Mouse (Mus musculus) intestine, postnatal 0 days (tissue): ENCODE data around the gene Mfsd12. TPM values are rescaled to one million over a fixed set of nuclear protein-coding genes. Genes with fewer than 3 reads are reported as not detected.

Experiments
- ATAC-seq: fragments of 200-750 bp; cut with Nextera tagmentation; 2 replicates; pipeline ENCODE4 v1.8.0; 2017; ENCODE audit warnings: mild to moderate bottlenecking, moderate TSS enrichment, moderate library complexity
- H3K27ac ChIP-seq: fragments of 300-500 bp; sonication (generic); 2 replicates; pipeline ENCODE4 v1.5.1; 2014; ENCODE audit warnings: mild to moderate bottlenecking, low read depth, low read length, moderate library complexity
- H3K27me3 ChIP-seq: fragments of 300-500 bp; sonication (generic); replicated peaks from 2 replicates; pipeline ENCODE4 v1.6.1; 2014; ENCODE audit warnings: low read length, mixed read lengths; ENCODE audit not compliant: control insufficient read depth, insufficient read depth
- H3K36me3 ChIP-seq: fragments of 300-500 bp; sonication (generic); 2 replicates; pipeline ENCODE4 v1.6.1; 2014; ENCODE audit warnings: mild to moderate bottlenecking, moderate library complexity; ENCODE audit not compliant: control insufficient read depth, insufficient read depth
- H3K4me1 ChIP-seq: fragments of 300-500 bp; sonication (generic); replicated peaks from 2 replicates; pipeline ENCODE4 v1.6.1; 2014; ENCODE audit warnings: antibody characterized with exemption, low read length, mixed read lengths; ENCODE audit not compliant: control insufficient read depth, insufficient read depth
- H3K4me2 ChIP-seq: fragments of 300-500 bp; sonication (generic); replicated peaks from 2 replicates; pipeline ENCODE4 v1.6.1; 2014; ENCODE audit warnings: low read depth, mild to moderate bottlenecking, moderate library complexity
- H3K4me3 ChIP-seq: fragments of 300-500 bp; sonication (generic); 2 replicates; pipeline ENCODE4 v1.5.1; 2014; ENCODE audit warnings: low read depth, low read length
- H3K9ac ChIP-seq: fragments of 300-500 bp; sonication (generic); 2 replicates; pipeline ENCODE4 v1.6.1; 2014; ENCODE audit warnings: mild to moderate bottlenecking, low read depth, low read length
- H3K9me3 ChIP-seq: fragments of 300-500 bp; sonication (generic); 2 replicates; pipeline ENCODE4 v1.6.1; 2016; ENCODE audit warnings: mixed run types; ENCODE audit not compliant: control insufficient read depth
- CTCF ChIP-seq: sonication (generic); IDR thresholded peaks from 2 replicates; pipeline ENCODE4 v1.5.1; 2016; ENCODE audit warnings: low read depth, mild to moderate bottlenecking, control low read depth, antibody characterized with exemption, moderate library complexity
- WGBS: fragments of 180-500 bp; shearing (Covaris S2); extraction: QIAGEN DNeasy Blood & Tissue Kit; methylation state at CpG from one replicate; pipeline ENCODE4 v1.1.7; 2014; 5-methylcytosine and 5-hydroxymethylcytosine counted together
- polyA plus RNA-seq: library from polyadenylated mRNA; unstranded; fragments of >200 nt; fragmentation: Nextera tagmentation; extraction: Ambion mirVana; gene quantifications from 2 replicates; pipeline ENCODE4 v1.2.1, GENCODE M21; 2015

The Mfsd12 gene
- polyA plus RNA-seq, 1 experiment from 2014 or later: 29.6 TPM

DNA sequence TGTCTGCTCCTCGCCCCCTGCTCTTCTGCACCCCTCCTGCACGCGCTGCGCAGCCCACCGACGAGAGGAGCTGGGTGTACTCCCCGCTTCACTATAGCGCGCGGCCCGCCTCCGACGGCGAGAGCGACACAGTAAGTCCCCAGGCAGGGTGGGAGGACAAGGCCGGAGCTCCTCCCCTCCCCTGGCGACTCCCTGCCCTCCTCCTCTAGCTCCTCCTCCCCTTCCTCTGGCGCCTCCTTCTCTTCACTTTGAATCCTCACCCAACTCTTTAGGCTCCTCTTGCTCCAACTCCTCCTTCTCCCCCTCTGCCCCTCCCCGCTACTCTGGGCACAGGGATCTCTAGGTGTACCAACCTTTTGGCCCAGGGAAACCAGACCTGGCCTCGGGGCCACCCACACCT is 40.0 kb upstream of the Mfsd12 start:
- TF ChIP-seq CTCF: no peak
- Histone ChIP-seq H3K27ac (peak overlapping the region; percentile 60; the same call in 1 of the 2 replicates), H3K36me3 (peaks cover 43% of the 10 kb centered on the region), H3K27me3 (no peaks in the 10 kb centered on the region), H3K4me1 (peaks cover 7% of the 10 kb centered on the region; the same call in 1 of the 2 replicates), H3K4me3 (peak overlapping the region; percentile 23), H3K4me2 (peak overlapping the region; percentile 72), H3K9me3 (no peaks in the 10 kb centered on the region), H3K9ac (peak overlapping the region; percentile 48)
- 14% methylated on average over 18 of the region's 20 CpGs for WGBS
- ATAC-seq: no peak

DNA sequence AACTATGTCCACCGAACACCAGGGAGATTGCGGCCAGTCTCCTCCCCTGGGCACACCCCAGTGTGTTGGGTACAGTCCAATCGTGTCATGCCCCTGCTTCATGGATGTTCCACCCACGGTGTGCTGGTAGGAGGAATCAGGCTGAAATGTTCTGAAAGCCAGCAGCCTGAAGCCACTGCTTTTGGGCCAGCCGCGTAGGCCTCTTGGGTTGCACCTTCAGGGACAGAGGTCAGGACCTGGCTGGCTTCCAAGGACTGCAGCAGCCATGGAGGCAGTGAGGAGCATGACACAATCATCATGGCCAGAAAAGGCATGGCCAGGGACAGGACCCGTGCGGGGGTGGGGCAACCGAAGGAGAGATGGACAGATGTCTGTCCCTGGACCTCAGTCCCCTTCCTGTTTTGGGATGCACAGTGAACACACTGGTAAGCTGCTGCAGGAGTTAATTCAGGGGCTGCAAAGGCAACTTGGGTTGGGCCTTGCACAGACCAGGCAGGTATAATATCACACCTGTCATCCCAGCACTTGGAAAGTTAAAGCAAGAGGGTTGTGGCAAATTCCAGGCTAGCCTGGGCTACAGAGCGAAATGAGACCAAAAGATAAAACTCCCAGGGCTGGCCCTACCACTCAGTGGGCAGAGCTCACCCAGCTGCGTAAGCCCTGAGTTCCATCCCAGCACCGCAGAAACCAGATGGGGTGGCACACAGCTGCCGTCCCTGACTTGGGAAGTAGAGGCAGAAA is 38.5 kb upstream of the Mfsd12 start:
- H3K36me3 ChIP-seq: peaks cover 46% of the 10 kb centered on the region
- no peak overlapping the region for H3K4me3 ChIP-seq
- H3K4me1 ChIP-seq: peaks cover 7% of the 10 kb centered on the region; the same call in 1 of the 2 replicates
- WGBS: 88% methylated on average over 13 of the region's 13 CpGs
- no peak overlapping the region for H3K27ac ChIP-seq
- no peak for ATAC-seq
- no peaks in the 10 kb centered on the region for H3K9me3 ChIP-seq
- no peak overlapping the region for H3K9ac ChIP-seq
- H3K27me3 ChIP-seq: no peaks in the 10 kb centered on the region
- H3K4me2 ChIP-seq: peak overlapping the region; percentile 72; the same call in 1 of the 2 replicates
- no peak for TF ChIP-seq CTCF

DNA sequence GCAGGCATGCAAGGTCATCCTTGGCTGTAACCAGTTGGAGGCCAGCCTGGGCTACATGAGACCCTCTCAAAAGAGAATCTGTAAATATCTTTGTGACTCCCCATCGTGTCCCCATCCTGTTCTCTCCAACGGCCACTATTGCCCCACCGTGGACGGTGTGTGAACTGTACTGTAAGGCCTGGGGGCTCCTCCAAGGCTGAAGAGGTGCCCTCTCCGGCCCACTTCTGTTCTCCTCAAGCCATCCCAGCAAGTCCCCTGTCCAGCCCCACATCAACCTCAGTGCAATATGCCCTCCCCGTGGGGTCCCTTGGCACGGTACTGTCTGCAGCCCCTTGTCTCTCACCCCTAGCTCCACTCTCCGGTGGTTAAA is 38.0 kb upstream of the Mfsd12 start:
- WGBS: 33% methylated on average over 8 of the region's 8 CpGs
- peak; percentile 54 for TF ChIP-seq CTCF
- no peaks in the 10 kb centered on the region for H3K9me3 ChIP-seq
- ATAC-seq: no peak
- peaks cover 46% of the 10 kb centered on the region for H3K36me3 ChIP-seq
- H3K27ac ChIP-seq: no peak overlapping the region
- H3K4me1 ChIP-seq: peaks cover 7% of the 10 kb centered on the region; the same call in 1 of the 2 replicates
- H3K4me3 ChIP-seq: peak overlapping the region; percentile 87; the same call in 1 of the 2 replicates
- H3K4me2 ChIP-seq: peak overlapping the region; percentile 72
- H3K27me3 ChIP-seq: no peaks in the 10 kb centered on the region
- 0 out of 2 replicates have a peak overlapping the region, but pooled peaks have one; percentile 53 for H3K9ac ChIP-seq

DNA sequence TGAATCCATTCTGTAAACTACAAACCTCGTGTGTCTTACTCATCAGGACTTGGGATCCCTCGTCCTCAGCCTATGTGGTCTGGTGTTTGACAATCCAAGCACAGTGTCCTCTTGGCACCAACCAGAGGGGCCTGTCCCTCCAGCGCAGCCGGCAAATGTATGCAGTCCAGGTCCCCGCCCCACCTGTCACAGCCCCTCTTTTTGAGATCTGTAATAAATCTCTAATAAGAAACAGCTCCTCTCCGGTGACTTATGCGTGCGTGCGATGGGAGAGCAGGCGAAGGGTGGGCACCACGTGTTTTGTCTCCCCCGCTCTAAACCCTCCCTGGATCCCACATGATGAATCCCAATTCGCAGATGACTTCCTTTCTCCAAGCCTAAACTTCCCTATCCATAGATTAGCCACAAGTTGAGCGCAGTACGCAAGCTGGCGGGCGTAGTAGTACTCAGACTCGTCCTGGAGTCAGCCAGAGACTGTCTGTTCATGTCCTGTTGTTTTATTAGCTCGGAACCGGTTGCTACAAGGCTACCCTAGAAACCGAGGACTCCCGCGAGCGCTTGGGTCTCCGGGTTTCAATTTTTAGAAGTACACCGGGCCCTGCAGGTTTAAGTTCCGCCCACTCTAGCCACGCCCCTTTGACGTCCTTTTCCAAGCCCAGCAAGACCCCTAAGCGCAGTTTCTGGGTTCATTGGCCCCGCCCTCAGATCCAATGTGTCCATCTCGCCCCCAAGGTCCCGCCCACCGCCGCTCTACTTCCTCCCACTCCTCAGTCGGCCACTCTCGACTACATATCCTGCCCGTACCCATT is 37.3 kb upstream of the Mfsd12 start:
- Histone ChIP-seq H3K27me3 (no peaks in the 10 kb centered on the region), H3K9me3 (no peaks in the 10 kb centered on the region), H3K27ac (peak overlapping the region; percentile 65), H3K36me3 (peaks cover 46% of the 10 kb centered on the region), H3K4me3 (peak overlapping the region; percentile 87), H3K9ac (peak overlapping the region; percentile 53), H3K4me2 (peak overlapping the region; percentile 72), H3K4me1 (peaks cover 7% of the 10 kb centered on the region; the same call in 1 of the 2 replicates)
- peak; percentile 3; the same call in 1 of the 2 replicates for ATAC-seq
- no peak for TF ChIP-seq CTCF
- under 1% methylated on average over 38 of the region's 38 CpGs for WGBS

DNA sequence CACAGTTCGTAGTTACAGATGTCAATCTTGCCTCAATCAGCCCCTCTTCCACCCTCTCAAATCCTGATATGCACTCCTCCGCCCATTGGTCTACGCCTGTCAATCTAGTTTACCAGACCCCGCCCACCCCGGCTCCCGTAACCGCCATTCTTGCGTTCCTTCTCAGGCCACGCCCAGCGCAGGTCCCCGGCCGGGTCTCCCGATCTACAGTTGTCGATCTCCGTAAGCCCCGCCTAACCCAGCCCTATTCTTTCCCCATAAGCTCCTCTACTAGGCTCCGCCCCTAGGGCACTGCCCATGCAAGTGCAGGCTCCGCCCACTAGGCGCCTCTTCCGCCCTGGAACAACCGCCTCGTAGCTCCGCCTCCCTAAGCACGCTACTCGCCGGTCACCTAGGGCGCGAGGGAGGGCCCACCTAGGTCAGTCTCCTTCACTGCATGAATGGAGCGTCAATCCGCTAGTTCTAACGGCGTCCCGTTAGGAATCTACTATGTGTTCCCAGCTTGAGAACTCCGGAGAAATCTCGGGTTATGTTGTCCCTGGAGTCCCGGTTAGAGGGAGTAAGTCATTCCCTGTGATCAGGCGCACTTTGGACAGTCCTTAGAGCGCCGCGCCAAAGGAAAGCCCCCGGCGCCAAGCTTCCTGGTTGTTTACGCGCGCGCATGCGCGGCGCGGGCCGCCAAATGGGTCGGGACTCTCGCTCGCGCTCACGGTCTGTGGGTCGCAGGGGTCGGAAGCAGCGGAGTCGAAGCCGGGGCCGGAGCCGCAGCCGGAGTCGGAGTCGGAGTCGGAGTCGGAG is 36.5 kb upstream of the Mfsd12 start, which contains the start of gene Cactin:
Cactin (plus strand) TSS at position 554 of the 798 bp plus-strand sequence.
- TF ChIP-seq CTCF: peak; percentile 52
- WGBS: under 1% methylated on average over 68 of the region's 68 CpGs
- H3K4me1 ChIP-seq: peaks cover 7% of the 10 kb centered on the region; the same call in 1 of the 2 replicates
- no peaks in the 10 kb centered on the region for H3K27me3 ChIP-seq
- H3K4me3 ChIP-seq: peak within 1 kb of the TSS; percentile 87
- peak within 1 kb of the TSS; percentile 89 for H3K9ac ChIP-seq
- H3K27ac ChIP-seq: peak within 1 kb of the TSS; percentile 85
- peaks cover 46% of the 10 kb centered on the region for H3K36me3 ChIP-seq
- no peaks in the 10 kb centered on the region for H3K9me3 ChIP-seq
- H3K4me2 ChIP-seq: peak within 1 kb of the TSS; percentile 72
- peak; percentile 89 for ATAC-seq
